Mouse (Mus musculus) kidney, adult 2 months (tissue): Measurements from ENCODE around the gene Nln. TPM values are rescaled to one million over a fixed set of nuclear protein-coding genes. Genes with fewer than 3 reads are reported as not detected.

Experiments used
- DNase-seq: peaks from one replicate; pipeline ENCODE4 v3.0.0; 2021
- H3K27ac ChIP-seq: fragments of 200-500 bp; 2 replicates; pipeline ENCODE4 v1.5.1; 2012; ENCODE audit warnings: low read depth, low read length, control low read depth, inconsistent platforms; ENCODE audit not compliant: insufficient read depth
- H3K27me3 ChIP-seq: fragments of 200-500 bp; replicated peaks from 2 replicates; pipeline ENCODE4 v1.6.1; 2012; ENCODE audit warnings: mild to moderate bottlenecking, moderate library complexity, low read length, inconsistent platforms; ENCODE audit not compliant: control insufficient read depth, insufficient read depth
- H3K36me3 ChIP-seq: fragments of 200-500 bp; 2 replicates; pipeline ENCODE4 v1.6.1; 2012; ENCODE audit warnings: mild to moderate bottlenecking, moderate library complexity, low read length, inconsistent platforms; ENCODE audit not compliant: control insufficient read depth, insufficient read depth
- H3K4me1 ChIP-seq: fragments of 200-500 bp; 2 replicates; pipeline ENCODE4 v1.6.1; 2011; ENCODE audit warnings: low read length; ENCODE audit not compliant: control insufficient read depth, insufficient read depth
- H3K4me3 ChIP-seq: fragments of 200-500 bp; 2 replicates; pipeline ENCODE4 v1.5.1; 2011; ENCODE audit warnings: mild to moderate bottlenecking, low read depth, low read length, control low read depth; ENCODE audit not compliant: insufficient read depth
- CTCF ChIP-seq: fragments of 200-500 bp; conservative IDR thresholded peaks from 2 replicates; pipeline ENCODE4 v1.5.1; 2011; ENCODE audit warnings: low read depth, mild to moderate bottlenecking, control low read depth, low read length, moderate library complexity, mixed read lengths; ENCODE audit not compliant: insufficient read depth, insufficient read length
- POLR2A ChIP-seq: fragments of 200-500 bp; IDR thresholded peaks from one replicate; pipeline ENCODE4 v1.6.1; 2011; ENCODE audit warnings: low read depth, low read length, control low read depth
- WGBS: fragments of 180-500 bp; shearing (Covaris S2); methylation state at CpG from one replicate; pipeline ENCODE4 v1.1.7; 2018; 5-methylcytosine and 5-hydroxymethylcytosine counted together
- polyA plus RNA-seq: library from polyadenylated mRNA; depleted of rRNA; stranded (reverse); fragments of >200 nt; gene quantifications from 2 replicates; pipeline ENCODE4 v1.2.3, GENCODE M21; 2012

The Nln gene
- polyA plus RNA-seq, 1 experiment = 11.3 TPM

GRCm38 (mm10) chr13:104061975-104062750, 47.3 kb downstream of the Nln start:
- H3K27me3 ChIP-seq = no peaks in the 10 kb centered on the region
- no peak overlapping the region for H3K4me3 ChIP-seq
- 49% methylated on average over 2 of the region's 2 CpGs for WGBS
- TF ChIP-seq CTCF (no peak), POLR2A (no peak)
- H3K36me3 ChIP-seq = no peaks in the 10 kb centered on the region
- no peak overlapping the region for H3K27ac ChIP-seq
- peak; percentile 23 for DNase-seq
- H3K4me1 ChIP-seq = no peaks in the 10 kb centered on the region

GRCm38 (mm10) chr13:104060231-104060630, 49.2 kb downstream of the Nln start:
- DNase-seq = no peak
- H3K27me3 ChIP-seq = no peaks in the 10 kb centered on the region
- no peaks in the 10 kb centered on the region for H3K4me1 ChIP-seq
- TF ChIP-seq POLR2A = no peak
- TF ChIP-seq CTCF = no peak
- H3K4me3 ChIP-seq = no peak overlapping the region
- H3K27ac ChIP-seq = no peak overlapping the region
- H3K36me3 ChIP-seq = no peaks in the 10 kb centered on the region; the same call in 1 of the 2 replicates
- WGBS = 98% methylated on average over 1 of the region's 1 CpGs

DNA sequence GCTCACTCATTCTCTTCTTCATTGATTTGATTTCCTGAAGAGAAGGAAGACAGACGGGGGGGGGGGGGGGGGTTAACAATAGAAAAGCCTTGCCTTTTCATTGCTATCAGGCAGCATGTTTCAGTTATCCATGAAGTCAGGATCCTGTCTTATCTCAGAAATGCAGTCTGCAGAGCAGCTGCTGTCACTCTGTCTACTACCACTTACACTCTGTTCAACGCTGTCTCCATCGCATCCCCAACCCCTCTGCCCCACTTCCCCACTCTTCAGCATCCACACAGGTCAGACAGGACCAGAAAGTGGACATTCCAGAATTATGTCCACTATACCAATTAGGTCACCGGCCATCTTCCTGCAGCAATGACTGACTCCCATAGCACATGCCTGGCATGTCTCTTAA, 49.9 kb downstream of the Nln start:
- Histone ChIP-seq H3K4me1 (no peaks in the 10 kb centered on the region), H3K27me3 (no peaks in the 10 kb centered on the region), H3K27ac (no peak overlapping the region), H3K4me3 (no peak overlapping the region), H3K36me3 (no peaks in the 10 kb centered on the region; the same call in 1 of the 2 replicates)
- TF ChIP-seq POLR2A = no peak
- TF ChIP-seq CTCF = no peak
- 84% methylated on average over 4 of the region's 4 CpGs for WGBS
- DNase-seq = no peak

GRCm38 (mm10) chr13:104058761-104059160, 50.7 kb downstream of the Nln start:
- H3K27ac ChIP-seq = no peak overlapping the region
- 91% methylated on average over 9 of the region's 9 CpGs for WGBS

DNA sequence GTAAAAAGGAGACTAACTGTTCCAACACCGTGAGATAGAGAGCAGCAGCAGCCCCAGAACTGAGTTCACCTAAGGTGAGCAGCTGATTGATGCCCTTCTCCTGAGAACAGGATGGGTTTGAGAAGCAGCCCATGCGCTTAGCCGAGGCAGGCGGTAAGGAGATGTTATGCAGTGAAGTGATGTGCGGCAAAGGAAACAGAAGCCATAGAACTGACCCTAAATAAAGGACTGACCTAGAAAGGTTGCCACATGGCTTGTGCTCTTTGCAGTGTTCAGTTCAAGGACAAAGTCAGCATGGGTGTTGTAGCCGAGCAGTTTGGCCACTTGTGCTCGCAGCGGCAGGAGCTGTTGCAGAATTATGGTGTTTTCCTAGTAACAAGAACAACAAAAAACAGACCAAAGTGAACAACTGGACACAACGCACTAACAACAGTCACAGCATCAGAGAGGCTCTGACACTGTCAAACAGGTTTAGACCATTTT, 57.1 kb downstream of the Nln start:
- WGBS = 65% methylated on average over 9 of the region's 9 CpGs
- no peaks in the 10 kb centered on the region; the same call in 1 of the 2 replicates for H3K36me3 ChIP-seq
- no peaks in the 10 kb centered on the region for H3K4me1 ChIP-seq
- no peak overlapping the region for H3K4me3 ChIP-seq
- H3K27me3 ChIP-seq = no peaks in the 10 kb centered on the region
- no peak for DNase-seq
- no peak overlapping the region for H3K27ac ChIP-seq
- no peak for TF ChIP-seq POLR2A
- TF ChIP-seq CTCF = no peak

More at GRCm38 (mm10) chr13:104058761-104059160, 50.7 kb downstream of the Nln start:
- H3K4me1 ChIP-seq = no peaks in the 10 kb centered on the region
- no peak overlapping the region for H3K4me3 ChIP-seq
- DNase-seq = no peak
- H3K36me3 ChIP-seq = no peaks in the 10 kb centered on the region; the same call in 1 of the 2 replicates
- H3K27me3 ChIP-seq = no peaks in the 10 kb centered on the region
- TF ChIP-seq CTCF = no peak
- TF ChIP-seq POLR2A = no peak

DNA sequence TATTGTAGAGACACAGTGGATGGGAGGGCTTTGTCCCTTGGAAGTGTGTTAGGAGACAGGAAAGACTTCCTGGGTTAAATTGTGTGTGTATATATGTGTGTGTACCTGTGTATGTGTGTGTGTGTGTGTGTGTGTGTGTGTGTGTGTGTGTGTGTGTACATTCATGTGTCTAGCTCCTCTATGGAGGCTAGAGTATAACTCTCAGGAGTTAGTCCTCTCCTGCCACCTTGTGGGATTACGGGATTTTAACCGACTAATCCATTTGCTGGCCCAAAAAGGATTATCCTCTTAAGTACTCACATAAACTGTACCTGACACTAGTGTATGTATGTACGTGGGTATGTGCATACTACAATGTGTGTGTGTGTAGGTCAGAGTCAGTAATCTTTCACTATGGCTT, 60.6 kb downstream of the Nln start:
- DNase-seq = peak; percentile 62
- TF ChIP-seq CTCF = no peak
- no peak for TF ChIP-seq POLR2A
- peaks cover 6% of the 10 kb centered on the region for H3K4me1 ChIP-seq
- 55% methylated on average over 3 of the region's 3 CpGs for WGBS
- H3K4me3 ChIP-seq = no peak overlapping the region
- no peaks in the 10 kb centered on the region for H3K36me3 ChIP-seq
- H3K27ac ChIP-seq = no peak overlapping the region
- no peaks in the 10 kb centered on the region for H3K27me3 ChIP-seq

GRCm38 (mm10) chr13:104045108-104045507, 64.3 kb downstream of the Nln start:
- no peak overlapping the region for H3K27ac ChIP-seq
- 60% methylated on average over 4 of the region's 4 CpGs for WGBS
- no peak for DNase-seq
- TF ChIP-seq POLR2A = no peak
- TF ChIP-seq CTCF = no peak
- no peaks in the 10 kb centered on the region for H3K36me3 ChIP-seq
- H3K4me1 ChIP-seq = peaks cover 11% of the 10 kb centered on the region
- H3K4me3 ChIP-seq = no peak overlapping the region
- H3K27me3 ChIP-seq = no peaks in the 10 kb centered on the region
